Mouse (Mus musculus): Measurements from ENCODE around the gene Sars.
A peak's percentile ranks its signal among the peaks of the same experiment; 100 is the strongest.

Sars gene

GRCm38 (mm10) chr3:108424944-108425623 is 19.9 kb downstream of the Sars start:
- no peak for DNase-seq (ENCODE audit: low spot score)

GRCm38 (mm10) chr3:108423844-108424801 is 20.9 kb downstream of the Sars start:
- DNase-seq (ENCODE audit: low spot score), result no peak

- no peak for DNase-seq (ENCODE audit: low spot score)
Observed at GRCm38 (mm10) chr3:108423006-108423405, 22.0 kb downstream of the Sars start.

- peak; percentile 56 for DNase-seq (ENCODE audit: low spot score)
Observed at GRCm38 (mm10) chr3:108415831-108416223, 29.2 kb downstream of the Sars start.

GRCm38 (mm10) chr3:108414857-108415830 is 29.9 kb downstream of the Sars start, which contains the start of gene Celsr2:
Celsr2 (minus strand) TSS chr3:108415552.
- DNase-seq (ENCODE audit: low spot score), result no peak

GRCm38 (mm10) chr3:108413634-108414360 is 31.2 kb downstream of the Sars start:
- DNase-seq (ENCODE audit: low spot score), result no peak

DNA sequence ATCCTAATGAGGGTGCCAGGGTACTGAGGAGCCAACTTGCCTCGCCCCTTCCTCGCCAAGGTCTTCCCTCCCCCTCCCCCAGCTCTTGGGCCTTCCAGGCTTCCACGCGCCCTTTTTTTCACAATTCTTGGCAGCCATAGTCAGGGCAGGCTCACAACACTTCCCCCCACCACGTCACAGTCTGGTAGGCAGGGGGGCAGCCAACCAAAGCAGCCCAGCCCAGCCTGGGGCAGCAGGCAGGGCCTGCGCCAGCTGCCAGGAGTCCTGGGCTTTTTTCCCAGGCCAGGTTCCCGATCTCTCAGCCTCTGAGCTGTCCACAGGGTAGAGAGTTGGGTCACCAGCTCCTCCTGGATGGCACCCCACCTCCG is 33.3 kb downstream of the Sars start:
- peak; percentile 50 for DNase-seq (ENCODE audit: low spot score)

GRCm38 (mm10) chr3:108411026-108411753 is 33.8 kb downstream of the Sars start:
- no peak for DNase-seq (ENCODE audit: low spot score)

DNA sequence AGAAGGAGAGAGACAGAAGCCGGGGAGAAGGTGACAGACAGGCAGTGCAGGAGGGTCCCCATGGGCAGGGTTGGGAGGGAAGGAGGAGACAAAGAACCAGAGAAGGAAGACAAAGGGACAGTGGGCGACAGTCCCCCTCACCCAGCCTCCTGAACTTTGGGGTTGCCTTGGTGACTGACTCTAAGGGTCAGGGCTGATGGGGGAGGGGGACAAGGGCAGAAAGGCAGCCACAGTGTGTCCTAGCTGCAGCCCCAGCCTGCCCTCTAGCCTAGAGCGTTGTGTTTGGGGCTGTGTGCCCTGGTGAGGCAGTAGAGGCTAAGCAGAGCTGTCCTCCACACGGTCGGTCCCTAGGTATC is 34.7 kb downstream of the Sars start:
- DNase-seq (ENCODE audit: low spot score), result no peak

DNA sequence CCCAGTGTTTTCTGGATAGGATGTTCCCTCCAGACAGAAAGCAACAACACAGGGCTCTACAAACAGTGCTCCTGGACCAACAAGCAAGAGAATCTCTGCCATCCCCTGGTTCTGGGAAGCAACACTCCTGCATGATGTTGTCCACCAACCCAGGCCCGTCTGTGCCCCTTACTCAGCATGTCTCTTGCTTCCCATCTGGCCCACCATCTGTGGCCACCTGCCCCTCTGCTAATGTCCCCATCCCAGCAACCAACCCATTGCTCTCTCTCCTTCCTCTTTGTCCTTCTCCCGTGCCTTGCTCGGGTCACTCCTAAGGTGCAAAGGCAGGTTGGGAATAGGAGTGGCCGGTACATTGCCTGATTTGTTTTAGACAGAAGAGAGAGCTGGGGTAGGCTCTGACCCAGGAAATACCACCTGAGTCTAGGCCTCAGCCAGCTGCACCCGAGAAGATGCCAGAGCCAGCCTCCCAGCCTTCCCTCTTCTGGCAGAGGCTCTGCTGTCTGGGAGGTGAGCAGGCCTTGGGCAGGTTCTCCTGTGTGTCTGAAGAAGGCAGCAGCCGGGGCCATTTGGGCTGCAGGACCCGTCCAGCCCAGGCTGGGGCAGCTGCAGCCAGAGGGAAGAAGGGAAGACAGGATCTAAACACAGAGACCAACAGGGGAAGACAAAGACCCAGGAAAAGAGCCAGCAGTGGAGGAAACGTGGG is 35.2 kb downstream of the Sars start:
- DNase-seq (ENCODE audit: low spot score), result no peak

DNA sequence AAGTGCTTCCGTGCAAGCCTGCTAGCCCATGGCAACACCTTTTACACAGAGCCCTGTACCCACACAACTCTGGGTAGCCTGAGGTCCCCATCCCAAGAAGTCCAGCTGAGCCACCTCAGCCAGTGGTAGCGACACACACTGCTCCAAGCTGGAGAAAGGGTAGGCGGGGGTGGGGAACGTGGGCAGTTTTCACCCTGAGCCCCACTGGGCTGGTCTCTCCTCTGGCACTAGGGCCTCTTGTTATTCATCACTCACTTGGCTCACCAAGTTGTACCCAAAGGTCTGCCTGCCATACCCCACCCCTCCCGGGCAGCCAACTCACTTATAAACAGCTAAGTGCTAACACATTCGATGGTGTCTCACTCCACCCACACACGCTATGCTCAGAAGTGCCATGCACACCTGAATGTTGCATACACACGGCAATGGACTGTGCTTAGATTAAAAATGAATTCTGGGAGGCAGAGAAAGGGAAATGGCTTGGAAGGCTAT is 36.4 kb downstream of the Sars start:
- DNase-seq (ENCODE audit: low spot score), result no peak

- no peak for DNase-seq (ENCODE audit: low spot score)
Observed at GRCm38 (mm10) chr3:108406306-108406885, 38.6 kb downstream of the Sars start.

DNA sequence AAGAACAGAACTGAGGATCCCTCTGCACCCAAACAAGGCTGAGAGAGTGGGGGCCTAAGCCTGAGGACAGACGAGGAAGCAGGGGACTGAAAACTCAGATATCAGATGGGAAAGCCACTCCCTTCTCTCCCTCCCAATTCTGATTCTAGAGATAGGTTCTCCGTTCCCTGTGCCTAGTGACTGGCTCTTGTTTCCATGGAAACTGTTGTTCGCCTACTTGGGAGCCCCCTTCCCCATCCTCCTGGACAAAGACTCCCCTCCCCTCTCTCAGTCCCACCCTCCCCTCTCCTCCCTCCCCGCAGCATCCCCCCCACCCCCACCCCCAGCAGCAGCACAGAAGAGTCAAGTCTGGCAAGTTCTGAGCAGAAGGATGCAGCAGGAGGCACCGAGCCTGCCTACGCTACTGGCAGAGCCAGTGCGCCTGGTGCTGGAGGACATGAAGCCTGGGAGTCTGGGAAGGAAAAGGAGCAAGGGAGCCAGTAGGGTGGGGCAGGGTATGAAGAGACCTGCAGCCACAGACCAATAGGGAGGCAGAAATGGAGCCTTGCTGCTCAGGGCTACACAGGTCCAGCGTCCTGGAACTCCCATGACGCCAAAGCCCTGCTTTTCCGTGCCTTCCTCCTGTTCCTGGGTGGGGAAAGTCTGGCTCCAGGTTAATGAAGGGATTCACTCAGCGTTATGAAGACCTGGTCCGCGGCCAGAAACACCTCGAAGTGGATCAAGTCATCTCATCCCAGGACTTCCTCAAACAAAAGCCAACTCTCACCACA is 39.3 kb downstream of the Sars start:
- DNase-seq (ENCODE audit: low spot score), result no peak

DNA sequence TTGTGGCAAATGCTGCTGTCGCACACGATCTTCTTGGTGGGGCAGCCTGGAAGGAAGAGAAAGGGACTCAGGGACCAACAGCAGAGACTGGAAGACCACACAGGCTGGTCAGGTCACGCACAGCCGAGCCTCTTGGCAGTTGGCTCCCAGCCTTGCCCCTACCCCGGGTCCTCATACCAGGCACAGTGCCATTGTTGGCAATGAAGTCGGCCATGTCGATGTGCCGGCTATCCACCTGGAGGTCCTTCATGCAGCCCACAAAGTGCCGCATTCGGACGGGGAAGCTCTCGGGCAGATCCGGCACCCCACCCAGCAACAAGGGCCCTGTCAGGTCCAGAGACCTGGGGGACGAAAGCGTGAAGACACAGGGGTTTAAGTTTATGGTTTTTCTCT is 42.5 kb downstream of the Sars start:
- DNase-seq (ENCODE audit: low spot score), result no peak

DNA sequence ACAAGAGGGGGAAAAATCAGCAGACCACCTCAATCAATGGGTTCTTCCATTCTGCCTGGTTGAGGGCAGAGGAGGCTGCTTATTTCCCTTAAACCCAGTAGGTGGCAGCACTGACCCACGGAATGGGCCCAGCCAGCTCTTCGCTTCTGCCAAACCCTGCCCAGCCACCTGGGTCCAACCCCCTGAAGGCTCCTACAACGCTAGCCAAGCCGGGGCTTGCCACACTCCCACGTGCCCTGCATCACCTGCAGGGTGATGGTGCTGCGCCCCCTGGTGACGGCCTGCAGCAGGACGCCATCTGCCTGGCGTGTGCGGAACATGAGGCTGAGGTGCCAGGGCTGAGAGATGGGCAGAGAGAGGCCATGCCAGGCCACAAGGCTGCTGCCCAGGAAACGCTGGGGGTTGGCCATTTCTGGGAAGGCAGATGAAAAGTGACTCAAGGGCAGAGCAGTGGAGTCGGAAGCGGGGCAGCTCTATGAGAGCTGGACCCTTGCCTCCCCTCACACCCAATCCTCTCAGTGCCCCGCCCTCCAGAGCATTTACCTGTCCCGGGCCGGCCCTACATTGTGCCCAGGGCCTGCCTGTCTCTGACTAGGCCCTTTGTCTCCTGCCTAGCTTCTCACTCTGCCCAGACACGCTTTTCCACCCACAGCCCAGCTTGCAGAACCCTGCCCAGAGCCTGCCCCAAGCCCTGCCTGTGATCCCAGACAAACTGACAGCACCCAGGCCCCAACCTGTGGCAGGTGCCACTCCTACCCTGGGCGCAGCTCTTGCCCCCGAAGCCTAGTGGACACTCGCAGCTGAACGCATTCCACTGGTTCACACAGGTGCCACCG is 43.1 kb downstream of the Sars start:
- peak; percentile 87 for DNase-seq (ENCODE audit: low spot score)

GRCm38 (mm10) chr3:108400442-108400841 is 44.6 kb downstream of the Sars start:
- DNase-seq (ENCODE audit: low spot score), result no peak

GRCm38 (mm10) chr3:108398281-108398680 is 46.7 kb downstream of the Sars start:
- no peak for DNase-seq (ENCODE audit: low spot score)

GRCm38 (mm10) chr3:108392793-108393192 is 52.2 kb downstream of the Sars start:
- no peak for DNase-seq (ENCODE audit: low spot score)

Data from ovary, adult 18-20 months (tissue).